Mouse (Mus musculus) forebrain, postnatal 0 days (tissue): Measurements from ENCODE around the gene Gcnt1. TPM values are rescaled to one million over a fixed set of nuclear protein-coding genes. Genes with fewer than 3 reads are reported as not detected.
A peak's percentile ranks its signal among the peaks of the same experiment; 100 is the strongest.

ENCODE experiments used
- ATAC-seq: fragments of 200-750 bp; cut with Nextera tagmentation; 2 replicates; pipeline ENCODE4 v1.8.0; 2017; ENCODE audit warnings: mild to moderate bottlenecking, moderate library complexity
- DNase-seq: peaks from one replicate; pipeline ENCODE4 v3.0.0-alpha.2; 2015
- H3K27ac ChIP-seq: fragments of 300-500 bp; sonication (generic); 2 replicates; pipeline ENCODE4 v1.5.1; 2014; ENCODE audit warnings: low read depth, mild to moderate bottlenecking, antibody characterized with exemption, low read length, moderate library complexity, mixed read lengths
- H3K27me3 ChIP-seq: fragments of 300-500 bp; sonication (generic); 2 replicates; pipeline ENCODE4 v1.6.1; 2014; ENCODE audit warnings: mild to moderate bottlenecking, low read length, mixed read lengths; ENCODE audit not compliant: insufficient read depth
- H3K36me3 ChIP-seq: fragments of 300-500 bp; sonication (generic); 2 replicates; pipeline ENCODE4 v1.6.1; 2014; ENCODE audit warnings: mild to moderate bottlenecking, moderate library complexity; ENCODE audit not compliant: insufficient read depth
- H3K4me1 ChIP-seq: fragments of 300-500 bp; sonication (generic); 2 replicates; pipeline ENCODE4 v1.6.1; 2014; ENCODE audit warnings: antibody characterized with exemption; ENCODE audit not compliant: insufficient read depth
- H3K4me2 ChIP-seq: fragments of 300-500 bp; sonication (generic); 2 replicates; pipeline ENCODE4 v1.6.1; 2014; ENCODE audit warnings: low read depth, mild to moderate bottlenecking, moderate library complexity
- H3K4me3 ChIP-seq: fragments of 300-500 bp; sonication (generic); 2 replicates; pipeline ENCODE4 v1.5.1; 2014; ENCODE audit warnings: low read depth, low read length, mixed read lengths
- H3K9ac ChIP-seq: fragments of 300-500 bp; sonication (generic); 2 replicates; pipeline ENCODE4 v1.6.1; 2014; ENCODE audit warnings: mild to moderate bottlenecking
- H3K9me3 ChIP-seq: fragments of 300-500 bp; sonication (generic); 2 replicates; pipeline ENCODE4 v1.6.1; 2016; ENCODE audit warnings: low read length
- CTCF ChIP-seq: sonication (generic); IDR thresholded peaks from 2 replicates; pipeline ENCODE4 v1.5.1; 2016; ENCODE audit warnings: antibody characterized with exemption, control low read depth, low read depth
- WGBS: fragments of 180-500 bp; shearing (Covaris S2); extraction: QIAGEN DNeasy Blood & Tissue Kit; methylation state at CpG from one replicate; pipeline ENCODE4 v1.1.7; 2014; 5-methylcytosine and 5-hydroxymethylcytosine counted together
- polyA plus RNA-seq: library from polyadenylated mRNA; unstranded; fragments of >200 nt; fragmentation: Nextera tagmentation; extraction: Ambion mirVana; gene quantifications from 2 replicates; pipeline ENCODE4 v1.2.1, GENCODE M21; 2015
- total RNA-seq: library from RNA; depleted of rRNA; stranded (reverse); fragments of >200 nt; gene quantifications from 2 replicates; pipeline ENCODE4 v1.2.3, GENCODE M21; 2014

Gcnt1 gene
- total and polyA plus RNA-seq, 2 experiments from 2014 or later = 0.84 to 2.7 TPM

DNA sequence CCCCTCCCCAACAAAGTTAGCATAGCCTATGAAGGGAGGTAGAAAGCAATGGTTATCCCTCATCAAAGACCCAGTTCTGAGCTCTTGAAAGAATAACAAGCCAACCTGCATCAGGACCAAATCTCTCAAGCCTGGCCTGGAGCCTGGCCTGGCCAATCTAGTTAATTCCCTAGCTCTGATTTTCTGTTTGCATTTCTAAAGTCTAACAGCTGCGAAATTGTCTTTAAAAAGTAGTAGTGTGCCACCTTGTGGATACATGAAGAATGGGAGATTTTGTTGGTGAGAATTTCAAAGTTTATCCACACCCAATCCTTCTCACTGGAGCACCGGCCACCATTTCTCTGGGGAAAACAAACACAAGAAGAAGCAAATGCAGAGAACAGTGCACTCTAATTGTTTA is 15.8 kb upstream of the Gcnt1 start:
- ATAC-seq = peak; percentile 75
- H3K9ac ChIP-seq = no peak overlapping the region

DNA sequence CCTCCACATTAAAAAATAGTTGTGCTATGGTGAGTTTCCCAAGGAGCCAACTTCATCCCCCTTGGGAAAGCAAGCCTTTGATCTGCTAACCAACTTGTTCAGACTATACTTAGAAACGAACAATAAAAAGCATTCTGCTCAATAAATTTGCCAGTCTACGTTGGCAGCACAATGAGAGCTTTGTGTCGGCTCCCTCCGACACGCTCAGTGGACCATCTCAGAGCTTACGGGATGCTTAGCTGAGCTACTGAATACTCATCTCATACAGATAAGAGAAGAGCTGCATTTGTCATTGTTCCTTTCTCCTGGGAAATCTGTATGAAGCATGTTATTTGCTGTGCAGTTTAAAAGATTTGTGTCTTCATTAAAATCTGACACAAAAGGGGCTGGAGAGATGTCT is 13.8 kb upstream of the Gcnt1 start:
- no peak for TF ChIP-seq CTCF
- Histone ChIP-seq H3K27me3 (no peaks in the 10 kb centered on the region), H3K4me3 (no peak overlapping the region), H3K4me2 (no peak overlapping the region), H3K9ac (no peak overlapping the region), H3K36me3 (no peaks in the 10 kb centered on the region), H3K9me3 (no peaks in the 10 kb centered on the region), H3K27ac (no peak overlapping the region), H3K4me1 (no peaks in the 10 kb centered on the region)
- WGBS = 15% methylated on average over 6 of the region's 6 CpGs
- ATAC-seq (no peak), DNase-seq (no peak)

More for the DNA sequence above, 15.8 kb upstream of the Gcnt1 start:
- WGBS = 10% methylated on average over 2 of the region's 2 CpGs
- H3K27me3 ChIP-seq = no peaks in the 10 kb centered on the region
- no peak overlapping the region for H3K27ac ChIP-seq
- peak; percentile 65 for DNase-seq
- H3K4me3 ChIP-seq = no peak overlapping the region
- no peaks in the 10 kb centered on the region for H3K36me3 ChIP-seq
- no peaks in the 10 kb centered on the region for H3K4me1 ChIP-seq
- peak; percentile 77 for TF ChIP-seq CTCF
- H3K4me2 ChIP-seq = no peak overlapping the region
- H3K9me3 ChIP-seq = no peaks in the 10 kb centered on the region

DNA sequence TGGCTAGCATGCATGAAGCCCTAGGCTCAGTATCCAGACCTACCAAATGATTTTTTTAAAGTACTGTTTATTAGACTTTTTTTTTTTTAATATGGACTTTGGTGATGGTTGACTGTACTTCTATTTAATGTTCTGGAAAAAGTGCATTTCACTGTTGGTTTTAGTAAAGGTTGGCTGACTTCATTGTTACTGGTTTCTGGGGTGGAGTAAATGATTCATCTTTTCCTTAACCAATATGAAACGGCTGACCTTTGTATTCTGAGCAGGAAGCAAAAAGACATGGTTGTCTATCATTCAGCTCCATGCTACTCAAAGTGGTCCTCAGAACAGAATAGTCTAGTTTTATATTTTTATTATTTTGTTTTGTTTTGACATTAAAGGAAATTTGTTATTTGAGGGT is 12.8 kb upstream of the Gcnt1 start:
- H3K4me3 ChIP-seq = no peak overlapping the region
- no peak overlapping the region for H3K9ac ChIP-seq
- no peak overlapping the region for H3K27ac ChIP-seq
- no peak for ATAC-seq
- no peaks in the 10 kb centered on the region for H3K36me3 ChIP-seq
- no peak for TF ChIP-seq CTCF
- WGBS = 78% methylated on average over 1 of the region's 1 CpGs
- H3K27me3 ChIP-seq = no peaks in the 10 kb centered on the region
- no peaks in the 10 kb centered on the region for H3K9me3 ChIP-seq
- no peaks in the 10 kb centered on the region for H3K4me1 ChIP-seq
- DNase-seq = no peak
- H3K4me2 ChIP-seq = no peak overlapping the region

DNA sequence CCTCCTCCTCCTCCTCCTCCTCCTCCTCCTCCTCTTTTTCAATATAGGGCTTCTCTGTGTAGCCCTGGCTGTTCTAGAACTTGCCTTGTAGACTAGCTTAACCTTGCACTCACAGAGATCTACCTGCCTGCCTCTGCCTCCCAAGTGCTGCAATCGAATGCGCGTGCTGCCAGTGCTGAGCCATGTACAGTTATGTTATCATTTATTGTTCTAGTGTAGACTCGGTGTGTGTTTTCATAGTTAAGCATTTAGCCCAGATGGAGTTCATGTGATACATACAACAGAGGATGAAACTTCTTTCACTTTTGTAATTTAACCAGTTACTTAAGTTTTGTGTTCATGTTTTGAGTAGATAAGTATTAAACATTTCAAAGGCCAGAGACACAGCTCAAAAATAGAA is 12.4 kb upstream of the Gcnt1 start:
- ATAC-seq (no peak), DNase-seq (no peak)
- no peak for TF ChIP-seq CTCF
- Histone ChIP-seq H3K27me3 (no peaks in the 10 kb centered on the region), H3K4me1 (no peaks in the 10 kb centered on the region), H3K4me2 (no peak overlapping the region), H3K9ac (no peak overlapping the region), H3K36me3 (no peaks in the 10 kb centered on the region), H3K9me3 (no peaks in the 10 kb centered on the region), H3K4me3 (no peak overlapping the region), H3K27ac (no peak overlapping the region)
- WGBS = 95% methylated on average over 4 of the region's 4 CpGs

DNA sequence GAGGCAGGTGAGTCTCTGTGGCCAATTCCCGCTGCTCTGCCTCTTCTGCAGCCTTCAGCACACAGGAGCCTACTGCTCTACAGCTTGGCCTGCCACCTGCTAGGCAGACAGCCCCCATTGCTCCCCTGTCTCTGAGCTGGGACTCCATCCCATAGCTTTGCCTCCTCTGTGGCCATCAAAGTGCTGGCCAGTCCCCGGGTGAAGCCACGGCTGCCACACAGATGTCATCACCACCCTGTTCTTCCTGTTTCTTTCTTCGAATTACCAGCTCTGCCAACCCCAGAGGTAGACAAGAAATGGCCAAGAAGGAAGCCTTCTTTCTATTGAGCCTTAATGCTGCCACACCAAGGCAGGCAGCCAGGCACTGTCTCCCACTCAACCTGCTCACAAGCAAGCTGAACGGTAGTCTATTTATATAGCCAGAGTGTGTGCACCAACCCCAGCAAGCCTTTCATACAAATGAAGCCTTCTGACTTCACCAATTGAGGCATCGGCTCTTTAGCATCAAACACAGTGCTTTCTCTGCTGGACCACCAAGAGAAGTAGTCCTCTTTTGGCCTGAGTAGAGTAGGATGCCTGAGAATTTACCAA is 10.3 kb upstream of the Gcnt1 start:
- Histone ChIP-seq H3K9me3 (no peaks in the 10 kb centered on the region), H3K27ac (no peak overlapping the region), H3K9ac (no peak overlapping the region), H3K36me3 (no peaks in the 10 kb centered on the region), H3K4me1 (no peaks in the 10 kb centered on the region), H3K27me3 (no peaks in the 10 kb centered on the region), H3K4me3 (no peak overlapping the region), H3K4me2 (no peak overlapping the region)
- DNase-seq = no peak
- no peak for TF ChIP-seq CTCF
- no peak for ATAC-seq
- WGBS = 86% methylated on average over 6 of the region's 6 CpGs

DNA sequence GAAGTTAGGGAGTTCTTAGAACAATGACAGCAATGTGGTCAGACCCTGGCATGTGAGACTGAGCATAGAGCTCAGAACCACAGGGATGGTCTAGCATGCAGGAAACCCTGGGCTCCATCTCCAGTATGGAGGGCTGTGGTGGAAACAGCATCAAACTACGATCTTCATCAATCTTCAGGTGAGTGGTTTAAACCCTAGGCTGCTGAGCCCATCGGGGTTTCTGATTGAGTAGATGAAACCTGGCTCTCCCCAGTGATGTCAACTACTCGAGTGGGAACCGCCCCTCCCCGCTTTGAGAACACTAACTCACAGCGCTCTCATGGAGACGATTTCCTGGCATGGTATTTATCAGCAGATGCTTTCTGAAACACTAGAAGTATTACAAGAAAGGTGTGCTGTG is 7.9 kb upstream of the Gcnt1 start:
- H3K27me3 ChIP-seq = no peaks in the 10 kb centered on the region
- no peaks in the 10 kb centered on the region for H3K4me1 ChIP-seq
- H3K4me2 ChIP-seq = no peak overlapping the region
- no peak overlapping the region for H3K27ac ChIP-seq
- DNase-seq = no peak
- no peak overlapping the region for H3K9ac ChIP-seq
- H3K4me3 ChIP-seq = no peak overlapping the region
- WGBS = 84% methylated on average over 7 of the region's 7 CpGs
- no peaks in the 10 kb centered on the region for H3K9me3 ChIP-seq
- H3K36me3 ChIP-seq = no peaks in the 10 kb centered on the region
- no peak for TF ChIP-seq CTCF
- ATAC-seq = no peak

DNA sequence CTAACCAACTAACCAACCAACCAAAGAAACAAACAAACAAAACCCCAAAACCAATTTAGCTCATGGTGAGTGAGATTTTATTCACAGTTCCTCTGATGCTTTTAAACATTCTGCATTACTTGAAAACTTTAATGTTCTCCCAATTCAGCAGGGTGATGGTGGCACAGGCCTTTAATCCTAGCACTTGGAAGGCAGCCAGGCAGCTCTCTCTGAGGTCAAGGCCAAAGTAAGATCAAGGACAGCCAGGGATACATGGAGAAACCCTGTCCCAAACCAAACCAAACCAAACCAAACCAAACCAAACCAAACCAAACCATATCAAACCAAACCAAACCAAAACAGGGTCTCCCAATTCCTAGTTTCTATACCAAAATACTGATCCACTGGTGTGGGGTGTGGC is 6.2 kb upstream of the Gcnt1 start:
- no peaks in the 10 kb centered on the region for H3K27me3 ChIP-seq
- no peak overlapping the region for H3K4me2 ChIP-seq
- H3K9me3 ChIP-seq = no peaks in the 10 kb centered on the region
- H3K36me3 ChIP-seq = no peaks in the 10 kb centered on the region
- no peak overlapping the region for H3K27ac ChIP-seq
- H3K4me3 ChIP-seq = no peak overlapping the region
- TF ChIP-seq CTCF = no peak
- ATAC-seq = no peak
- no peak overlapping the region for H3K9ac ChIP-seq
- no peak for DNase-seq
- no peaks in the 10 kb centered on the region for H3K4me1 ChIP-seq
